Mouse (Mus musculus) forebrain, embryonic 12.5 days (tissue): ENCODE data around the gene Gm281. TPM values are rescaled to one million over a fixed set of nuclear protein-coding genes. Genes with fewer than 3 reads are reported as not detected.
A peak's percentile ranks its signal among the peaks of the same experiment; 100 is the strongest.
"Not testable (repeated sequence)": the region's sequence is repeated elsewhere in the genome, so short reads cannot be mapped to it uniquely, and the experiment has no call there.

ENCODE experiments used
- ATAC-seq: fragments of 200-750 bp; cut with Nextera tagmentation; 2 replicates; pipeline ENCODE4 v1.8.0; 2017; ENCODE audit warnings: moderate TSS enrichment; ENCODE audit not compliant: low FRiP score
- H3K27ac ChIP-seq: fragments of 300-500 bp; sonication (generic); 2 replicates; pipeline ENCODE4 v1.5.1; 2016; ENCODE audit warnings: mild to moderate bottlenecking
- H3K27me3 ChIP-seq: fragments of 300-500 bp; sonication (generic); 2 replicates; pipeline ENCODE4 v1.6.1; 2016; ENCODE audit warnings: mild to moderate bottlenecking
- H3K36me3 ChIP-seq: fragments of 300-500 bp; sonication (generic); replicated peaks from 2 replicates; pipeline ENCODE4 v1.6.1; 2016; ENCODE audit warnings: mild to moderate bottlenecking
- H3K4me1 ChIP-seq: fragments of 300-500 bp; sonication (generic); 2 replicates; pipeline ENCODE4 v1.6.1; 2016
- H3K4me2 ChIP-seq: fragments of 300-500 bp; sonication (generic); 2 replicates; pipeline ENCODE4 v1.6.1; 2016; ENCODE audit warnings: mild to moderate bottlenecking, moderate library complexity
- H3K4me3 ChIP-seq: fragments of 300-500 bp; sonication (generic); replicated peaks from 2 replicates; pipeline ENCODE4 v1.5.1; 2016; ENCODE audit warnings: mild to moderate bottlenecking
- H3K9ac ChIP-seq: fragments of 300-500 bp; sonication (generic); 2 replicates; pipeline ENCODE4 v1.6.1; 2016; ENCODE audit warnings: mild to moderate bottlenecking
- H3K9me3 ChIP-seq: fragments of 300-500 bp; sonication (generic); 2 replicates; pipeline ENCODE4 v1.6.1; 2016
- WGBS: fragments of 180-500 bp; shearing (Covaris S2); methylation state at CpG from one replicate; pipeline ENCODE4 v1.1.7; 2016; 5-methylcytosine and 5-hydroxymethylcytosine counted together
- polyA plus RNA-seq: library from polyadenylated mRNA; unstranded; fragments of >200 nt; fragmentation: Nextera tagmentation; extraction: Ambion mirVana; gene quantifications from 2 replicates; pipeline ENCODE4 v1.2.1, GENCODE M21; 2016

Gene Gm281
- polyA plus RNA-seq, result not detected in 2 replicates

DNA sequence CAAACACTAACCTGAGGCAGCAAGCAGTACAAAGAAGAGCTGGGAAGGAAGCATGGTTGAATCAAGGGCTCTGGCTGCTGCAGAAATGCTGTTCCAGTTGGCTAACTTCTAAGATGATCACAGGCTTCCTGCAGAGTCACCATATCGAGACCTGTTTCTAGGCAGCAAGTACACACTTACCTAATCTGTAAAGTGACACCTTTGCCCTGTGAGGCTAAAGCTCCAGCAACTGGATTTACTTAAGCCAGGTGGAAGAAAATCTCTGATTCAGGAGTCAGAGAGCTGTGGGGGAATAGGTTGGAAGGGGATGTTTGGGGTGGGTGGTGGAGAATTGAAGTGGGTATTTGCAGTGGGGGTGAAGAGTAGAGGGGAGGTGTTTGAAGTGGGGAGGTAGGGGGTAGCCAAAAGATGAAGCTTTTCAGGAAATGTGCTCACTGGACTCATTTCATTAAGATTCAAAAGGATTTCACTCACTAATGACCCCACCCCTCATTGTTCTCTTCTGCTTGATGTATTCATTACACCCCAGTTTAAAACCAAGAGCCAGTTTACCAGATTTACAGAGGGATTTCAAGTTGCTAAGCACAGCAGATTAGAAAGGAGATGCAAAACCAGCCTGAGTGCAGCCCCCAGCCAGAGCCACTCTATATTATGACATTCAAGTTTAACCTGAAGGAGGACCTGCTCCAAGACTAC is at the start of gene Gm281:
Gene Gm281 (minus strand): TSS at position 92 of the 696 bp plus-strand sequence.
- H3K9me3 ChIP-seq, result no peaks in the 10 kb centered on the region
- no peak within 1 kb of the TSS for H3K4me2 ChIP-seq
- no peaks in the 10 kb centered on the region for H3K36me3 ChIP-seq
- no peak within 1 kb of the TSS for H3K4me3 ChIP-seq
- 21% methylated on average over 1 of the region's 1 CpGs for WGBS
- ATAC-seq, result no peak
- no peak within 1 kb of the TSS for H3K27ac ChIP-seq
- H3K4me1 ChIP-seq, result no peaks in the 10 kb centered on the region
- H3K27me3 ChIP-seq, result no peaks in the 10 kb centered on the region
- no peak within 1 kb of the TSS for H3K9ac ChIP-seq

- no peaks in the 10 kb centered on the region for H3K27me3 ChIP-seq
- no peak overlapping the region for H3K9ac ChIP-seq
- WGBS, result 86% methylated on average over 1 of the region's 1 CpGs
- no peak for ATAC-seq
- no peaks in the 10 kb centered on the region for H3K36me3 ChIP-seq
- H3K4me1 ChIP-seq, result peaks cover 19% of the 10 kb centered on the region
- no peak overlapping the region for H3K4me2 ChIP-seq
- no peaks in the 10 kb centered on the region for H3K9me3 ChIP-seq
- no peak overlapping the region for H3K4me3 ChIP-seq
- no peak overlapping the region for H3K27ac ChIP-seq
These were observed 49.2 kb upstream of the Gm281 start for GRCm38 (mm10) chr14:13963527-13963926.

DNA sequence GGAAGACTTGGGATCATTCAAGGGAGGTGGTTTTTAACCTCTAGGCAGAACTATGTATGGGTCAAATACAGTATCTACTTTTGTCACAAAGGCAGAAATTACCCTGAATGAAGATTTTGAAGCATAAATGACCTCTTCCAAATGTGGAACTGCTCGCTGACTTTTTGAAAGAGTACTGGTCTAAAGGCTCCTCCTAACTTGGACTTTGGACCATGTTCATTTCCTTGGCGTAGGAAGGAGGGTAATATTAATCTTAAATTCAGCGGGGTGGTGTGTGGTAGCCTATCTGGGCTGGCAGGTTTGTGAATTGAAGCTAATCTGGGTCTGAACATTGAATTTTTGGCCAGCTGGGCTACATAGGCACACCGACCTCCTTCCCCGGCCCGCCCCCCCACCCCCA is 48.2 kb upstream of the Gm281 start:
- 90% methylated on average over 6 of the region's 6 CpGs for WGBS
- Histone ChIP-seq H3K9me3 (no peaks in the 10 kb centered on the region), H3K4me1 (peaks cover 27% of the 10 kb centered on the region), H3K27me3 (no peaks in the 10 kb centered on the region), H3K9ac (no peak overlapping the region), H3K27ac (no peak overlapping the region), H3K4me3 (no peak overlapping the region), H3K4me2 (no peak overlapping the region), H3K36me3 (no peaks in the 10 kb centered on the region)
- no peak for ATAC-seq

GRCm38 (mm10) chr14:13961401-13962112 is 47.3 kb upstream of the Gm281 start, which contains the start of the genes Atxn7 and Thoc7:
Gene Atxn7 (plus strand): TSS chr14:13961440.
Gene Thoc7 (minus strand): TSS chr14:13961852.
- H3K36me3 ChIP-seq, result 0 out of 2 replicates have a peak, but pooled peaks cover 2% of the 10 kb centered on the region
- H3K4me1 ChIP-seq, result peaks cover 27% of the 10 kb centered on the region
- peak within 1 kb of the TSS; percentile 96 for H3K4me3 ChIP-seq
- 5% methylated on average over 30 of the region's 56 CpGs for WGBS
- peak within 1 kb of the TSS; percentile 66 for H3K4me2 ChIP-seq
- ATAC-seq, result peak; percentile 65
- H3K9me3 ChIP-seq, result no peaks in the 10 kb centered on the region
- H3K9ac ChIP-seq, result peak within 1 kb of the TSS; percentile 99
- H3K27ac ChIP-seq, result peak within 1 kb of the TSS; percentile 88
- H3K27me3 ChIP-seq, result no peaks in the 10 kb centered on the region

- no peaks in the 10 kb centered on the region for H3K27me3 ChIP-seq
- H3K36me3 ChIP-seq, result peaks cover 7% of the 10 kb centered on the region
These were observed 46.4 kb upstream of the Gm281 start for GRCm38 (mm10) chr14:13960482-13961325.

GRCm38 (mm10) chr14:13960079-13960478 is 45.8 kb upstream of the Gm281 start:
- ATAC-seq, result peak; percentile 66
- H3K9me3 ChIP-seq, result no peaks in the 10 kb centered on the region
- H3K9ac ChIP-seq, result peak overlapping the region; percentile 99
- H3K4me1 ChIP-seq, result peaks cover 27% of the 10 kb centered on the region
- H3K27me3 ChIP-seq, result no peaks in the 10 kb centered on the region
- H3K4me2 ChIP-seq, result peak overlapping the region; percentile 66
- 0% methylated on average over 9 of the region's 9 CpGs for WGBS
- H3K36me3 ChIP-seq, result peaks cover 14% of the 10 kb centered on the region
- peak overlapping the region; percentile 88; the same call in 1 of the 2 replicates for H3K27ac ChIP-seq
- peak overlapping the region; percentile 96 for H3K4me3 ChIP-seq

More at GRCm38 (mm10) chr14:13960482-13961325, 46.4 kb upstream of the Gm281 start:
- H3K4me3 ChIP-seq, result peak overlapping the region; percentile 96
- H3K4me1 ChIP-seq, result peaks cover 27% of the 10 kb centered on the region
- peak; percentile 87 for ATAC-seq
- H3K4me2 ChIP-seq, result peak overlapping the region; percentile 66
- peak overlapping the region; percentile 88 for H3K27ac ChIP-seq
- WGBS, result under 1% methylated on average over 46 of the region's 75 CpGs
- no peaks in the 10 kb centered on the region for H3K9me3 ChIP-seq
- peak overlapping the region; percentile 99 for H3K9ac ChIP-seq

- not testable (repeated sequence) for H3K27ac ChIP-seq, H3K4me3 ChIP-seq, H3K9me3 ChIP-seq, H3K4me1 ChIP-seq, H3K9ac ChIP-seq, ATAC-seq, H3K27me3 ChIP-seq, H3K4me2 ChIP-seq
- peaks cover 60% of the 10 kb centered on the region for H3K36me3 ChIP-seq
- WGBS, result 92% methylated on average over 3 of the region's 3 CpGs
These were observed 37.9 kb upstream of the Gm281 start for GRCm38 (mm10) chr14:13952151-13952550.

DNA sequence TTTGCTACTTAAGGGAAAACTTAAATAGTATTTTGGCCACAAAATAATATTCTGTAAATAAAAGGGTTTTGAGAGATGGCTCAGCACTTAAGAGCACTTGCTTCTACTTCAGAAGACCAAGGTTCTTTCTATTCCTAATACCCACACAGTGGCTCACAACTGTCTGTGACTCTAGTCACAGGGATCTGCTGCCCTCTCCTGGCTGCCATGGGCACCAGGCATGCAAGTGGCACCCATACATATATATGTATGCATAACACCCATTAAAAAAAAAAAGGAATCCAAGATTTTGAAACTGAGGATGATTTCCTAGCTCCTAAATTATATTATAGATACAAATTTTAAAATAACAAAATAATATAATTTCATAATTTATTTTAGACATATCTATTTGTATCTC is 36.1 kb upstream of the Gm281 start:
- no peak for ATAC-seq
- Histone ChIP-seq H3K27me3 (no peaks in the 10 kb centered on the region), H3K9ac (no peak overlapping the region), H3K9me3 (no peaks in the 10 kb centered on the region), H3K36me3 (peaks cover 57% of the 10 kb centered on the region), H3K27ac (no peak overlapping the region), H3K4me2 (no peak overlapping the region), H3K4me3 (no peak overlapping the region), H3K4me1 (no peaks in the 10 kb centered on the region)

DNA sequence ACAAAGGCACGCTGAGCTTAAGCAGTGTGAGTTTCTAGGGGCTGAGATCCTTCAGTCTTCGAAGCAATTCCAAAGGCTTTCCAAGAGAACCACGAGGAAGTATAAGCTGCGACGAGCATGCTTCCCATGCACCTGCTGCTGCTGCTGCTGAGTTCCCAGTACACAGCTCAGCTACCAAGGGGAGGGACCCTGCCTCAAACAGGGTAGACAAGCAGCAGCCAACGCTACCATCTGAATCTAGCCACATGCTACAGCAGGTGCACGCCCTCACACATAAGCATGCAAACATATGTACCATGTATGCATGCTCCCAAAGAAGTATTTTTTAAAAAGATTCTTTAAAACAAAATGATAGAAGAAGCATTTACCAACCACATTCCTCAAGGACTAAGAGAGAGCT is 34.1 kb upstream of the Gm281 start:
- WGBS, result 88% methylated on average over 7 of the region's 7 CpGs

DNA sequence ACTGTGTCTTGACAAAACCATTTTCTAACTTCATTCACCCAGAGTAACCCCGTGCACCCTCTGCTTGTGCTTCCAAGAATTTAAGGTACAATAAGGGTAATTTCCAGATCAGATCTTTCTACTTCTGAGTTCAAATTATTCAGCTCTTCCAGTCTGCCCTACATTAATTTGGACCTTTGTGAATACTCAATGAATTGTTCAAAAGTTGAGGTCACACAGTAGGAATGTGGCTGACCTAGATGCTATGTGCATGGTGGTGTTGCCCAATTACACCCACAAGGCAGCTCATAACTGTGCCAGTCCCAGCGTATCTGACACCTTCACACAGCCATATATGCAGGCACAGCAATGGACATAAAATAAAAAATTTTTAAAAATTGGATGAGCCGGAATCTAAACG is 30.4 kb upstream of the Gm281 start:
- ATAC-seq, result no peak
- no peak overlapping the region for H3K4me2 ChIP-seq
- no peak overlapping the region for H3K9ac ChIP-seq
- H3K36me3 ChIP-seq, result peaks cover 29% of the 10 kb centered on the region
- H3K9me3 ChIP-seq, result no peaks in the 10 kb centered on the region
- WGBS, result 92% methylated on average over 4 of the region's 4 CpGs
- no peak overlapping the region for H3K27ac ChIP-seq
- no peaks in the 10 kb centered on the region for H3K4me1 ChIP-seq
- H3K27me3 ChIP-seq, result no peaks in the 10 kb centered on the region
- H3K4me3 ChIP-seq, result no peak overlapping the region

More for the DNA sequence above, 34.1 kb upstream of the Gm281 start:
- Histone ChIP-seq H3K4me2 (no peak overlapping the region), H3K27ac (no peak overlapping the region), H3K4me3 (no peak overlapping the region), H3K36me3 (peaks cover 53% of the 10 kb centered on the region), H3K4me1 (no peaks in the 10 kb centered on the region), H3K27me3 (no peaks in the 10 kb centered on the region), H3K9me3 (no peaks in the 10 kb centered on the region), H3K9ac (no peak overlapping the region)
- no peak for ATAC-seq

- Histone ChIP-seq H3K4me3 (0 out of 2 replicates have a peak overlapping the region, but pooled peaks have one; percentile 26), H3K36me3 (no peaks in the 10 kb centered on the region), H3K4me1 (0 out of 2 replicates have a peak, but pooled peaks cover 4% of the 10 kb centered on the region), H3K9me3 (no peaks in the 10 kb centered on the region), H3K9ac (no peak overlapping the region), H3K27me3 (no peaks in the 10 kb centered on the region), H3K4me2 (peak overlapping the region; percentile 54), H3K27ac (no peak overlapping the region)
- WGBS, result 47% methylated on average over 5 of the region's 5 CpGs
- ATAC-seq, result no peak
These were observed 19.7 kb upstream of the Gm281 start for GRCm38 (mm10) chr14:13934052-13934371.
